Mouse (Mus musculus) cerebellum, adult (tissue): ENCODE results near the gene Pex14.

Experiments used
- ATAC-seq: cut with Nextera tagmentation; 2 replicates; pipeline ENCODE4 v1.9.2; 2017; ENCODE audit warnings: mild to moderate bottlenecking, moderate library complexity, mixed read lengths; ENCODE audit not compliant: insufficient number of reproducible peaks, low FRiP score, low TSS enrichment

Pex14 gene

DNA sequence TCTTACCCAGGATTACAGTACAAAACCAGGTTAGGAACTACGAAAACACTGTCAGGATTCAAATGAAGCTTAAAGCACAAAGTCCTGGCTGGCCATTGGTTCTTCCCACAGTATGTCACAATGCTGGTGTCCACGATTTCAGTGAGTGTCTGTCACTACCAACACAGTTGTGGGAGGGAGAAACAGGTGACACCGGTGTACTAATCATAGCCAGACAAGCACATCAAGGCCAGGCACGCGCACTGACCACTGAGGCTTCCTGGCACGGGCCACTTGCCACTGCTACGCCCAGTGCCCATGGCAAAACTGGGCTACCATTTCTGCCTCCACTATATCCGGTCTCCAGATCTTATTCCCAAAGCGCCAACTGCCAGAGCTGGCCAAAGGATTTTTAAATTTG is 40.0 kb downstream of the Pex14 start:
- no peak for ATAC-seq

DNA sequence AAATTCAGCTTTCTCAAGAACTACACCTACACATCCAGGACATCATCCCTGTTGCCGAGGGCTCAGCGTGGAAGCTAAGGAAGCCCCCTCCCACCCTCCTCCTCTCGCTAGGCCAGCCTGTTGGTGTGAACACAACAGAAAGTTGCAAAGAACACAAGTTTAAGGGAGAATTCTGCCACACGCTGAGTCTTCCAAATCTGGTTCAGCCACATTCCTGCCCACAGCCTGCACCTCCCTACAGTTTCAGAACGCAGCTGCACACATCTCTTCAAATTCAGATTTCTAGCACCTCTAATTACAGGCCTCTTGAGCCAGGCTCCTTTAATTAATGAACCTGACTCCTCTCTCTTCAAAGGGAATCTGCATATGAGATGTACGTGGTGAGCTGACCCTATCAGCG is 41.4 kb downstream of the Pex14 start:
- no peak for ATAC-seq

DNA sequence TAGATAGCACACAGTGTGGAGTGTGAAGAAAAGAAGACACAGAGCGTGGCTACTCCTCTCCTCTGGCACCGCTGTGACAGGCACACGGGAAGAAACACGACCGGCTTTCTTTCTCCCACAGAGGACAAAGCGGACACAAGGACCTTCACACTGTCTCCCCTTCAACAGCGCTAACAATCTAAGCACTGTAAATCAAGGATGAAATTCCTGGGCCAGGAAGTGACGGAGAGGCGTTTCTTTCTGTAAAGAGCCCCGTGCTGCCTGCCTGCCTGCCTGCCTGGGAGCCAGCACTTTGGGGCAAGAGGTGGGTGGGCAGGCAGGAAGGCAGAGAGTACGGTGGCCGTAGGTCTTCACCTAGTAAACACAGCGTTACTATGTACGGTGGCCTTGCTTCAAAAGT is 42.2 kb downstream of the Pex14 start:
- no peak for ATAC-seq

DNA sequence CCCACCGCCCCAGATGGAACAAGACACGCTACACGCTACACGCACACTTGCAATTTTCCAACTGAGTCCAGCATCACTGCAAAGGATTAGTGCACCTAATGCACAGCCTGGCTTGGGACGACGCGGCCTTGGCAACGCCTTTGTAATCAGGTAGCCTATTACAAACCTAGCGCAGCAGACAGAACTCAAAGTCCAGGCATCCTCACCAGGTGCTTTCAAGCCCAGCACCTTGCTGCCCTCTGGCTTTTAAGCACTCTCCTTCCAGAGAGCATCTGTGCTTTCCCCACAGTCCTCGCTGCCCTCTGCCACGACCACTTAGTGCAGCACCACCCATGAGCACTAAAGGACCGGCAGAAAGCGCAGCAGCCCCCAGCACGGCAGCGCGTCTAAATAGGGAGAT is 42.7 kb downstream of the Pex14 start:
- no peak for ATAC-seq

DNA sequence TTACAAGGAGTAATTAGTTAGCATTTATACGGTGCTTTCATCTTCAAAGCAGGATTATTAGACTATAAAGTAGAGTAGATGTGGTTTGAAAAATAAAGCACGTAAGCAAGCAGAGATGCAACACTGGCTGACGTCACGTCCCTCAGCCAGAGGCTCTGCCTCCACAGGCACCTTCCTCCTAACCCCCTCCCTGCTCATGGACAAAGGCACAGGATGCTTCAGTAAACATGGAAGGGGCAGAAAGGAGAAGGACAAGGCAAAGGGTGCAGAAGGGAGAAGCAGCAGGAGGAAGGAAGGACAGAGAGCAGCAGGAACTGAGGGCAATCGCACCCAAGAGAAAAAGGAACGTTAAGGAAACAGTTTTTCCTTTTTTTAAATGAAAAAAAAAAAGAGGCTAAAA is 43.8 kb downstream of the Pex14 start:
- no peak for ATAC-seq

DNA sequence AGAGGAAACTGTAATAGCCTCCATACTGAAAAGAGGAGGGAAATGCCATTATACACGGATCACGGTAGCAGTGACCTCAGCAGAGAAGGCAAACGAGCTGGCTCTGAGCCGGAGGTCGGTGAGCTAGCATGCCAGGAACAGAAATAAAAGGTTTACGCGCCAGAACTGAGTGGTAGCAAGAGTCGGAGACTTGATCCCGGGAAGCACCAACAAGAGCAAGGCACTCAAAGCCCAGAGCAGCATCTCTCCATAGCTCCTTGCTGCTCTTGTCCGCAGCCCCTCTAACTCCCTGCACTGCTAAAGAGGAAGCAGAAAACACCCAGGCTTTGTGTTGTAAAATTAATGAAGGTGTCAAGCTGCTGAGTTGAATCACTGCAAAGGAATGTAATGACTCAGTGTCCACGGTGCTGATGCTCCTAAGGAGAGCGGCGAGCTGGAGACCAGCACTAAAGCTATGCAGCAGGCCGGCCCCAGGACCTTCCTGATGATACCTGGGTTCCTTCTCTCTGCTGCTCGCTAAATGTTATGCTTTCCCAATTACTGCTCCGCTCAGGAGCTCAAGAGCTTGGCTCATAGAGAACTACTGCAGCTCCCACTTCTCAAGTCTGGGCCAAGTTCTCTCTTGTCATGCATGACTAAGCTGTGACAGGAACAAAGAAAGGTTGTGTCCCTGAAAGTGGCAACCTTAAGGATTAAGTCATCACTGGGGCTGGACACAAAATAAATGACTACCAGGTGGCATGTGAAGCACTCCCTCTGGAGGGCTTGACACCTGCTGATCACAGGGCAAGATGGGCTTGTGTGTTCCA is 50.1 kb downstream of the Pex14 start:
- ATAC-seq, result no peak

DNA sequence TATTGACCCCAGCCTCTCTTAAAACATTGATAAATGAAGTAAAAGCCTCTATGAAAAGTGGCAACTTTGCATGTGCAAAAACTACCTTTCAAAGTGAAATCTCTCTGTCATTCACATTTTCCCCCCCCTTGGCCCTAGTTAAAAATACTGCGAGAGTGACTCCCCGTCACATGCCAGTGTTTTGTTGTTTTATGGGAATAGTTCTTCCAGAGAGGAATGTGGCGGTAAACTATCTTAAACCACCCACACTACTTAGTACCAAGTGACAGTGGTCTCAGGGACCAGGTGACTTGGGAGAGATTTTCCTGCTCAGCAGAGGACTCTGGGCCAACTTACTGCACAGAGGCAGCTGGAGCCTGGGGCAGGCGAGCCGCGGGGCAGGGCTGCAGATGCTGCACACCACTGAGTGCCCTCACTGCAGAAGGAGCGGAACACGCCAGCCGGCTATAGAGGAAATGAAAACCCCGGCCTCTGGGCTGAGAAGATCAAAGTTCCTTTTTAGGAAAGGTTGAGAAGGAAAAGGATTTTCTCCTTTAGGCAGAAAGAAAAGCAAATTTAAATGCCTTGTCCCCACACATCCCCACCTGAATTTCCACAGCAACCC is 50.9 kb downstream of the Pex14 start:
- ATAC-seq, result no peak

DNA sequence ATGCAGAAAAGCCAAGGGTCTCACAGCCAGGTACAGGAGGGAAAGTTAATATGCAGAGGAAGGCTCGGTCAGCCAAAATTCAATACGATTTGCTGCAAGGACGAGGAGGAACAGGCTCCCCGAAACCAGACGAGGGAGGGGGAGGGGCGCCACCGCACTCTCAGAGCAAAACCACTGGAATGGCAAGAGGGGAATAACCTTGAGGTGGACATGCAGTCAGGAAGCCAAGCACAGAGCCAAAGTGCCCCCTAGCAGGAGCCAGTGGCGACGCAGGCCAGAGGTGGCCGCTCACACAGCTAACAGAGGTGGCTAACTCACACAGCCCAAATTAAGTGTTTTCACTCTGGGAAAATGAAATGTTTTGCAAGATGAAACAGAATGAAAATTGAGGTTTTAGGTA is 52.3 kb downstream of the Pex14 start:
- no peak for ATAC-seq

DNA sequence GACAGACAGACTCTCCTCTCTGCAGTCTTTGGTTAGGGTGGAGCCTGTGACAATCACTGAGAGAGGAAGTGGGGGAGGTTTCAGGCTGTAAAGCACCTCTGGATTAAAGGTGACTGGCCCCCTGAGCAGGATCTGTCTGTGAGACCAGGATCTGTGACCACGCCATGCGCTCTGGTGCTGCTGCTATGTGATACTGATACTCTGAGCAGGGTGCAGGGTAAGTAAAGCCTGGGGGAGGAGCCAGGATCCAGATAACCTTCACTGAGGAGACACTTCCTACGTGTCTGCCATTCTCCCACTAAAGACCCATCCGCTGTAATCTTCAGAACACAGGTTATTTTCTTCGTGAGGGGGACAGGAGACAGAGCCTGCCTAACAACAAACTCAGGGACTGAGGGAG is 53.8 kb downstream of the Pex14 start:
- ATAC-seq, result no peak

DNA sequence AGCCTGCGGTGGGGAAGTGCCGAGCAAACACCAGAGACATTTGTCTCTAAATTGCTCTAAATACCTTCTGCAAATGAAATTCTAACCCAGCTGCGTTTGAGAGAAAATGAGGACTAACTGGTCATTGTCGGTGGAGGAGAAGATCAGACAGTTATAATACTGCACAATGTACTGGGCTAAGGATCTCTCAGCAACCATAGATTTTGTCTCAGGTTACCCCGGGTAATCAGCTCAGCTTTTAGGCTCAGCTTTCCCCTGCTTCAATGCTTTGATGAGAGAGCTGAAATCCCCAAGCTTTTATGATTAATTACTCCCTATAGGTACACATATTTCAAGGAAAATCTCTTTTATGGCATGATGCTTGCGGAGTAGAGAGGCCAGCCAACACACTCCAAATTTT is 59.4 kb downstream of the Pex14 start:
- no peak for ATAC-seq

DNA sequence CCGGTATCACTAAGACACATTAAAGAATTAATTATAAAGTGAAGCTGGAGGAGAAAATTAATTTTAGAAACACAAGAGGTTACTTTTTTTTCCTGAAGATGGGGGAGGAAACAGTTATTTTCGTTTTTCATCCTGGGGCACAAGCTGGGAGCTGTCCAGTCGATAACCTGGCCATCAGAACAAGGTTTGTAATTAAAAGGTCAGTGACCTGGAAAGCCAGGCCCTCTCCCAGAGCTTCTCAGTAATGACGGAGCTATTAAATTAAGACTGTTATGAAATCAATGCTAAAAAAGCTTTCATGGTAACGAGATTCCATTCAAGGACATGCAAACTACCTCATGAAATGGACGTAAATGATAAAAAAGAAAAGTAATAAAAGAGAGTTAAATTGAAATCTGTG is 62.0 kb downstream of the Pex14 start:
- no peak for ATAC-seq

DNA sequence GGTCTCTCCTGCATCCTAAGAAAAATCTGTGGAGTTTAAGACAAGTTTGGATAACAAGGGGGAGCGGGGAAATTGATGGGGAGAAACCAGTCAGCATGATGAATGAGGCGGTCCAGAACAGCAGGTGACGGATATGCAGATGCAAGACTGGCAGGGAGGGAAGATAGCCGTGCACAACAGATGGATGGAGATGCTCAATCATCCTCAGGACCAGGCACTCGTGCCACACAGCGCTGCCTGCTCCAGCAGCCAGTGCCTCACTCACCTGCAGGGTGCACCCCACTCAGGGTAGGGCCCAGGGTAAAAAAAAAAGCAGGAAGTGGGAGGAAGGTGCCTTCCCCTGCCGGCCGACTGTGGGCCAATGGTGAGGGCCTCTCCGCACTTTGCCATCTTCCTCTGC is 63.1 kb downstream of the Pex14 start:
- no peak for ATAC-seq

DNA sequence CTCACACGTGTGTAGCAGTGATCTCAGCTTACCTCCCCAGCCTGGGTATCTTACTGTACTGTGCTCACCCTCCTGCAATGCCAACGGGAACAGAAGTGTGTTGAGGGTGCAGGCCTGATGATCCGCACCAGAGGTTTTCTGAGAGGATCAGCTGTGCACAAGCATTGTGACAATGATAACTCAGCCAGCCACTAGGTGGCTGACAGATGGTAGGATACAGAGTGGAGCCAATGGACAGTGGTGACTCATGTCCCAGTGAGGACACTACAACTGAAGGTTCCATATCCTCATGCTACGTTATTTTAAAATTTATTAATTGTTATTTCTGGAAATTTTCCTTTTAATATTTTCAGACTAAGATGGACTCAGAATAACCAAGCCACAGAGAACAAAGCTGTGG is 68.2 kb downstream of the Pex14 start:
- no peak for ATAC-seq

DNA sequence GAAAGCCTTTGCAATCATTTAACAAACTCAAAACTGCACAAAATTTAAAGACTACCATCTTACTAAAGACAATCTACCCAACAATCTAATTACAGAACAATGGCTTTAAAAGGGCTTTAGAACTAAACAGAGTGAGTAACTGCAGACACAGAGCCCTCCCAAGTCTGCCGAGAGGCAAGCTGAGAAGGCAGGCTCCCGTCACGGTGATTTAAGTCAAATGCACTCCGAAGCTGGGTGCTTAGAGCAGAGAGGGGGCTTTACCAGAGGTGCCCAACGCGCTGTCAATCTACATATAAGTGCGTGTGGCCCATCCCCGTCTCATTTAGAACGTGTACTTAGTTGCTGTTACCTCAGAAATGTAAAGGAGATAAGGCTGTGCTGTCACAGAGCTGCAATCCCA is 72.1 kb downstream of the Pex14 start:
- no peak for ATAC-seq

DNA sequence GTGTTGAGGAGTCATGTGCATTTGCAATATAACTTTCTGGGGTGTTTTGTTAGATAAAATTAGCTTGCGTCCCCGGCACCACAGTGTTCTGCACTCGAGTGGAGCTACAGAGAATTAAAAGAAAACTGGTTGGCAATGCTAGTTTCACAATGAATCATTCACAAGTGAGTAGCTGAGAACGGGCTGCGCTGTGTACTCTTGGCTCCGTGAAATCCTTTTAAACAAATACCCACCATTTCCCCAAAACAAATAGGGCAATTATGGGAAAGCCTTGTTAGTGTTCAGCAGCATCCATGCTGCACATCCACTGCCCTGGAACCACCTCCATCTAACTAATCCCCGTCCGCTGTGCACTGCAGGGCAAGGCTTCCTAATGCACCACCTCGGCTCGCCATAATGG is 74.4 kb downstream of the Pex14 start:
- no peak for ATAC-seq

DNA sequence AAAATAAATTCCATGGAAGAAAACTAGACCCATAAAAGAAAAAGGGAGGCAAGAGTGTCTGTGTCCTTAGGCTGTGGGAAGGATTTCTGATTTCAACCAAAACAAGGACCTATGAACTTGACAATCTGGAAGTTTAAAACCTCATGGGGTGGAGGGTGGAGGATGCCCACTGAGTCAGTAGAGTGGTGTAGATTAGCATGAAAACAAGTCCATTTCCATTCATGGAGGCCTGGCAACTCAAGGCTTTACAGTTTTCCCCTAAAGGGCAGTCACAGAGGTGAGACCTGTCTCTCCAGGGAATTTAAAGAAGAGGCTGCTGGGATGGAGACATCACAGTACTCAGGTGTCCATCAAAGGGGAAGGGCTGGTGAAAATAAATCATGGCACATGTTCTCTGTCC is 78.7 kb downstream of the Pex14 start:
- no peak for ATAC-seq

DNA sequence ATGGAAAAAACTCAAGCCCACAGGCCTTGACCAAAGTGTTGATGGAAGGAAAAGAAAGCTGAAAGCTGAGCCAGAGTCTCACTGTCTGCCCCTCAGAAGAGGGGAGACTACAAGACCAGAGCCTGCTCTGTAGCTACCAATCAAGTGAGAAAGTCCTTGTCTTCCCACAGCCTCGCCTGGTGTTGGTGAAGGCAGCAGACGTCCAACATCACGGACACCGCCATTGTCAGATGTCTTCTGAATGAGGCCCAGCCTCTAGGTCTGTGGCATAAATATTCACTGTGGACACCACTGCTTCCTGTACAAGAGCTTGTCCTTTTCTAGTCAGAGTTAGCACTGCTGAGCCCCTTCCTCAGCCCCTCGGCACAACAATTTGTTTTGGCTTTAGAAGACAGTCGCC is 80.2 kb downstream of the Pex14 start:
- no peak for ATAC-seq

DNA sequence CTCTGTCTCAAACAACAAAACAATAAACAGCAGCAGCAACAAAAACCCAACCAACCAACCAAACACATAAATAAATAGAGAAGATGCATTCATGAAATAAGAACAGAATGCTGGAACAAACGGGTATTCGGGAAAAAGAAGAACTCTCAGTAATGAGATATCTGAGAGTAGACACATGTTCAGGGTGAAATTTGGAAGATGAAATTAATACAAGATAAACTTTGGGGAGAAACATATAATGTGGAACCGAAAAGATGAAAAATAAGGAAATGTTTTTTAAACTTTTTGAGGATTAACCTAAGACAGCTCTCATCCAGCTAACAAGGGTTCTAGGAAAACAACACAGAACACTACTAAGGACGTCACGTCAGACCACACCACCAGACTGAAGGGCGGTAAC is 92.9 kb downstream of the Pex14 start:
- no peak for ATAC-seq

DNA sequence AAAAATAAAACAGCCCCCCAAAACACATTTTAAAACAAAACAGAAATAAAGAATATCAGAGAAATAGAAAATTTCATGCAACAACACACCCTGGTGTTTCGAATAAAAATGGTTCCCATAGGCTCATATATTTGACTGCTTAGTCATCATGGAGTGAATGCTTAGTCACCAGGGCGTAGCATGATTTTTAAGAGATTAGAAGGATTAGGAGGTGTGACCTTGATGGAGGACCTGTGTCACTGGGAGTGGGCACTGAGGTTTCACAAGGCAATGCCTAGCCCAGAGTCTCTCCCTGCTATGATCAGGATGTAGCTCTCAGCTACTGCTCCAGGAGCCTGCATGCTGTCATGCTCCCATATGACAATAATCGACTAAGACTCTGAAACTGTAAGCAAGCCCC is 93.6 kb downstream of the Pex14 start:
- ATAC-seq, result no peak

DNA sequence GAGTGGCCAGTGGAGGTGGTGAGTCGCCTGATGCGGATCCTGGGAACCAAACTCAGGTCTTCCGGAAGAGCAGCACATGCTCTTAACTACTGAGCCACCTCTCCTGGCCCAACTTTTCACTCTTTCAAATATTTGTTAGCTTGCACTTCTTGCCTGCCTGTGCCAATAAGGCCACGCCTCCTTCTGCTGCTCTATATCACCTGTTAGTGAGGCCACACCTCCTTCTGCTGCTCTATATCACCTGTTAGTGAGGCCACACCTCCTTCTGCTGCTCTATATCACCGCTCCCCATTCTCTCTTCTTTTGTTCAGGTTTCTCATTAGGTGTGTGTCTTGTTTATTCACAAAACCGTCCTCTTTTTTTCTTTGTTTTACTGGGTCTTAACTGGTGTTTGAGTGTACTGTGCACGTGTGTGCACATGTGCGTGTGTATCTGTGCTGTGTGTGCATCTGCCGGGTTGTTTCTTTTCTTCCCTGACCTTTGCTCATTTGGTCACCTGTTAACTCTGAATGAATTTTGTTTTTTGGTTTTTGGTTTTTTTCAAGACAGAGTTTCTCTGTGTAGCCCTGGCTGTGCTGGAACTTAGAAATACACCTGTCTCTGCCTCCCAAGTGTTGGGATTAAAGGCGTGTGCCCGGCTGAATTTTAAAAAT is 97.1 kb downstream of the Pex14 start:
- ATAC-seq, result no peak

DNA sequence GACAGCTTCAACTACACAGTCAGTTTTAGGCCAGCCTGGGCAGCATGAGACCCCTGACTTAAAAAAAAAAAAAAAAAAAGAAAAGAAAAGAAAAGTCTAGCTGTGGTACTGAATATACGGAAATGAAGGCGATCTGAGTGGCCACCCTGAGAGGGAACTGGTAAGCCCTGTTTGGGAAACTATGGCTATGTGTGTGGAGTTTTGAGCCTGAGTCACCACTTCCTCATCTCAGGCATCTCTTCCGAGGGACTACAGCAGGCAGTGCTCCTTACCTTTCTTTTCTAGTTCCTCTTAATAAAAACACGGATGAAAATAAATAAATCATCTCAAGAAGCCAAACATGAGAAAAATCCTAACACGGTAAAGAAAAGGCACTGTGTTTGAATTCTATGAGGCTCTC is 98.2 kb downstream of the Pex14 start:
- no peak for ATAC-seq

DNA sequence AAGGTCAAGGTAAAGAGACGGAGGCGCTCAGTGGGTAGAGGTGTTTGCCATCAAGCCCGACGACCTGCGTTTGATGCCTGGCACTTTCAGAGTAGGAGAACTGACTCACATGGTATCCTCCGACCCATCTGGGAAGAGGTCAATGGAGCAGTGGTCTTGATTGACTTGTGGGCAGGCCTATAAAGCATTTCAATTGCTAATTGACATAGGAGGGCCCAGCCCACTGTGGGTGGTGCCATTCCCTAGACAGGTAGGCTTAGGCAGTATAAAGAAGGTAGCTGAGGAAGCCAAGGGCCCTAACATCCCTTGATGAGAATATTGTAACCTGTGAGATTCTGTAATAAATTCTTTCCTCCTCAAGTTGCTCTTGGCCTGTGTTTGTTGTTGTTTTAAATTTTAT is 98.9 kb downstream of the Pex14 start:
- no peak for ATAC-seq
